Mouse (Mus musculus) embryonic facial prominence, embryonic 15.5 days (tissue): ENCODE data around the gene BC035044. TPM values are rescaled to one million over a fixed set of nuclear protein-coding genes. Genes with fewer than 3 reads are reported as not detected.
A peak's percentile ranks its signal among the peaks of the same experiment; 100 is the strongest.
"Not testable (repeated sequence)": the region's sequence is repeated elsewhere in the genome, so short reads cannot be mapped to it uniquely, and the experiment has no call there.

Experiments used
- ATAC-seq: fragments of 200-750 bp; cut with Nextera tagmentation; 2 replicates; pipeline ENCODE4 v1.8.0; 2017; ENCODE audit warnings: low read depth, moderate TSS enrichment; ENCODE audit not compliant: insufficient number of reproducible peaks, low FRiP score, low TSS enrichment
- H3K27ac ChIP-seq: fragments of 300-500 bp; sonication (generic); replicated peaks from 2 replicates; pipeline ENCODE4 v1.5.1; 2015; ENCODE audit warnings: mild to moderate bottlenecking, inconsistent platforms
- H3K27me3 ChIP-seq: fragments of 300-500 bp; sonication (generic); 2 replicates; pipeline ENCODE4 v1.6.1; 2015; ENCODE audit warnings: inconsistent platforms
- H3K36me3 ChIP-seq: fragments of 300-500 bp; sonication (generic); 2 replicates; pipeline ENCODE4 v1.6.1; 2015; ENCODE audit warnings: mild to moderate bottlenecking, inconsistent platforms
- H3K4me1 ChIP-seq: fragments of 300-500 bp; sonication (generic); 2 replicates; pipeline ENCODE4 v1.6.1; 2015; ENCODE audit warnings: inconsistent platforms
- H3K4me2 ChIP-seq: fragments of 300-500 bp; sonication (generic); replicated peaks from 2 replicates; pipeline ENCODE4 v1.6.1; 2015; ENCODE audit warnings: mild to moderate bottlenecking, inconsistent platforms
- H3K4me3 ChIP-seq: fragments of 300-500 bp; sonication (generic); replicated peaks from 2 replicates; pipeline ENCODE4 v1.5.1; 2015; ENCODE audit warnings: mild to moderate bottlenecking, inconsistent platforms
- H3K9ac ChIP-seq: fragments of 300-500 bp; sonication (generic); 2 replicates; pipeline ENCODE4 v1.6.1; 2015; ENCODE audit warnings: inconsistent platforms
- H3K9me3 ChIP-seq: fragments of 300-500 bp; sonication (generic); replicated peaks from 2 replicates; pipeline ENCODE4 v1.6.1; 2016; ENCODE audit warnings: inconsistent platforms
- WGBS: fragments of 180-500 bp; shearing (Covaris S2); methylation state at CpG from one replicate; pipeline ENCODE4 v1.1.7; 2015; 5-methylcytosine and 5-hydroxymethylcytosine counted together
- microRNA-seq: library from miRNA; unstranded; fragments of <30 nt; microRNA quantifications from one replicate; pipeline ENCODE4, GENCODE M21; 2016; ENCODE audit warnings: borderline number of aligned reads
- polyA plus RNA-seq: library from polyadenylated mRNA; unstranded; fragments of >200 nt; fragmentation: Nextera tagmentation; extraction: Ambion mirVana; gene quantifications from 2 replicates; pipeline ENCODE4 v1.2.1, GENCODE M21; 2015

BC035044 gene
- polyA plus RNA-seq, 1 experiment from 2014 or later, result 0.49 TPM

DNA sequence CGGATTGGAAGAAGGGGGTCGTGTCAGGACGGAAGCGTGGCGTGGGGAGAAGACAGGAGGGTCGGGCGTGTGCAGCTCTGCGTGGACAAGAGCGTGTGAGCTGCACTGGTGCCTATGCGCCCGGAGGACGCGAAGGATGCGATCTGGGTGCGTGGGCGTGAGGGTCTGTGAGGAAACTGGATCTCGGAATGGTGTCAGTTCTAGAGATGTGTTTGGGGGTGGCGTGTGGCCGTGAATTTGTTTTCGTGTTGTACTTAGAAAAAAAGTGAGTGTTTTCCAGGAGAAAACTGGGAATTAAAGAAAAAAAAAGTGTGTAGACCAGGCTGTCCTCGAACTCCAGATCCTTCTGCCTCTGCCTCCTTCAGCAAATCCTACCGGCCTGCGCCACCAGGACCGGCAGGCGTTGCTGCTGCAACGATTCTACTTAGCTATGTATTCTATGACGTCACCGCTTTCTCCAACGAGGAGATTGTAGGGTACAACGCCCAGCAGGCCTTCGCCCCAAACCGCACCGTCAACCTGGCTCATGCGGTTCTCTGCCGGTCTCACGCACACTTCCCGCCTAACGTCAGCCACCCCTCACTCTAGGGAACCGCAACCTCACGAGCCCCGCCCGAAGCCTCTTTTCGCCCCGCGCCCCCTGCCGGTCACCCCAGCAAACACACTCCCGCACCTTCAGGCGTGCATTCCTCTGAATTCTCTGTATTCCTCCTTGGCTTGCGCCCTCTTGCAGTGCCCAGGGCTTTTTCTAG, 91.6 kb downstream of the BC035044 start:
- Histone ChIP-seq H3K4me3 (peak overlapping the region; percentile 66), H3K4me1 (peaks cover 17% of the 10 kb centered on the region), H3K27ac (peak overlapping the region; percentile 92), H3K4me2 (peak overlapping the region; percentile 59), H3K9ac (peak overlapping the region; percentile 57)
- ATAC-seq, result peak; percentile 74
- under 1% methylated on average over 49 of the region's 49 CpGs for WGBS
- H3K9me3 ChIP-seq, H3K27me3 ChIP-seq, H3K36me3 ChIP-seq: not testable (repeated sequence)

Small RNA genes lying within 50 kb of the gene (microRNA-seq; reads per million reads assigned to microRNA genes)
- gene Gm27336, result not detected

Other genes starting within 250 kb of the BC035044 start
- gene Clec2h, start 228.7 kb downstream of the BC035044 start, polyA plus RNA-seq, result not detected in 2 replicates
- gene Klrb1, start 168.1 kb downstream of the BC035044 start, polyA plus RNA-seq, result not detected in 2 replicates
- 0.05 and 0.11 TPM in 2 replicates for gene Klrb1c, start 101.9 kb downstream of the BC035044 start, polyA plus RNA-seq
- gene Gm44511, start 64.8 kb downstream of the BC035044 start, polyA plus RNA-seq, result not detected in 2 replicates
- gene Klrb1b, start 64.8 kb downstream of the BC035044 start, polyA plus RNA-seq, result 0.34 TPM in 1 of 2 replicates, not detected in the other
- gene Clec2i, start 3.5 kb downstream of the BC035044 start, polyA plus RNA-seq, result 0.12 and 0.36 TPM in 2 replicates
- 3.7 and 5.6 TPM in 2 replicates for gene Clec2g, start 43.3 kb upstream of the BC035044 start, polyA plus RNA-seq
- gene Klrb1f, start 154.8 kb upstream of the BC035044 start, polyA plus RNA-seq, result 0.39 TPM in 1 of 2 replicates, not detected in the other
- not detected in 2 replicates for gene Clec2e, start 209.8 kb upstream of the BC035044 start, polyA plus RNA-seq